Mouse (Mus musculus) limb, embryonic 14.5 days (tissue): ENCODE data around the gene Cetn4. TPM values are rescaled to one million over a fixed set of nuclear protein-coding genes. Genes with fewer than 3 reads are reported as not detected.

Source experiments
- ATAC-seq: fragments of 200-750 bp; cut with Nextera tagmentation; 2 replicates; pipeline ENCODE4 v1.8.0; 2017; ENCODE audit warnings: low read depth, moderate number of reproducible peaks, moderate TSS enrichment; ENCODE audit not compliant: low FRiP score
- DNase-seq: peaks from one replicate; pipeline ENCODE4 v3.0.0-alpha.2; 2015; ENCODE audit warnings: low spot score
- H3K27ac ChIP-seq: fragments of 300-500 bp; sonication (generic); replicated peaks from 2 replicates; pipeline ENCODE4 v1.5.1; 2014; ENCODE audit warnings: low read depth, mild to moderate bottlenecking, low read length, moderate library complexity, mixed read lengths
- H3K27me3 ChIP-seq: fragments of 300-500 bp; sonication (generic); 2 replicates; pipeline ENCODE4 v1.6.1; 2014; ENCODE audit warnings: low read length, mixed read lengths; ENCODE audit not compliant: control insufficient read depth, insufficient read depth
- H3K36me3 ChIP-seq: fragments of 300-500 bp; sonication (generic); 2 replicates; pipeline ENCODE4 v1.6.1; 2014; ENCODE audit warnings: mild to moderate bottlenecking, low read length, moderate library complexity, mixed read lengths; ENCODE audit not compliant: control insufficient read depth, insufficient read depth
- H3K4me1 ChIP-seq: fragments of 300-500 bp; sonication (generic); 2 replicates; pipeline ENCODE4 v1.6.1; 2014; ENCODE audit warnings: antibody characterized with exemption, low read length, mixed read lengths; ENCODE audit not compliant: control insufficient read depth, insufficient read depth
- H3K4me2 ChIP-seq: fragments of 300-500 bp; sonication (generic); replicated peaks from 2 replicates; pipeline ENCODE4 v1.6.1; 2014; ENCODE audit warnings: low read depth, mild to moderate bottlenecking, low read length, moderate library complexity; ENCODE audit not compliant: severe bottlenecking
- H3K4me3 ChIP-seq: fragments of 300-500 bp; sonication (generic); replicated peaks from 2 replicates; pipeline ENCODE4 v1.5.1; 2014; ENCODE audit warnings: low read length
- H3K9ac ChIP-seq: fragments of 300-500 bp; sonication (generic); 2 replicates; pipeline ENCODE4 v1.6.1; 2014; ENCODE audit warnings: mild to moderate bottlenecking, low read depth, low read length, moderate library complexity; ENCODE audit not compliant: severe bottlenecking
- H3K9me3 ChIP-seq: fragments of 300-500 bp; sonication (generic); 2 replicates; pipeline ENCODE4 v1.6.1; 2016; ENCODE audit warnings: low read length; ENCODE audit not compliant: control insufficient read depth
- POLR2A ChIP-seq: fragments of 200-500 bp; IDR thresholded peaks from 2 replicates; pipeline ENCODE4 v1.8.0; 2012; ENCODE audit warnings: inconsistent platforms, mild to moderate bottlenecking, moderate library complexity, borderline replicate concordance; ENCODE audit not compliant: insufficient read depth, insufficient read length; ENCODE audit errors: extremely low read depth
- WGBS: fragments of 180-500 bp; shearing (Covaris S2); extraction: QIAGEN DNeasy Blood & Tissue Kit; methylation state at CpG from one replicate; pipeline ENCODE4 v1.1.7; 2014; 5-methylcytosine and 5-hydroxymethylcytosine counted together
- polyA plus RNA-seq, 2 experiments: library from polyadenylated mRNA; depleted of rRNA in 1 of 2; stranded (reverse) in 1 of 2; unstranded in 1 of 2; fragments of >200 nt; fragmentation: Nextera tagmentation in 1 of 2; extraction: Ambion mirVana in 1 of 2; gene quantifications; 2 replicates each; pipeline versions ENCODE4 v1.2.1 to v1.2.3; 2012 to 2014

The Cetn4 gene
- polyA plus RNA-seq, 2 experiments, result 2.6 to 3.4 TPM

GRCm38 (mm10) chr3:37325317-37326112 lies 13.0 kb upstream of the Cetn4 start:
- no peak for ATAC-seq
- TF ChIP-seq POLR2A, result no peak
- no peak for DNase-seq
- Histone ChIP-seq H3K27ac (no peak overlapping the region), H3K4me3 (no peak overlapping the region), H3K9me3 (no peaks in the 10 kb centered on the region), H3K4me2 (no peak overlapping the region), H3K9ac (no peak overlapping the region), H3K36me3 (peaks cover 3% of the 10 kb centered on the region; the same call in 1 of the 2 replicates), H3K27me3 (no peaks in the 10 kb centered on the region), H3K4me1 (peaks cover 10% of the 10 kb centered on the region)
- WGBS, result 81% methylated on average over 5 of the region's 5 CpGs

DNA sequence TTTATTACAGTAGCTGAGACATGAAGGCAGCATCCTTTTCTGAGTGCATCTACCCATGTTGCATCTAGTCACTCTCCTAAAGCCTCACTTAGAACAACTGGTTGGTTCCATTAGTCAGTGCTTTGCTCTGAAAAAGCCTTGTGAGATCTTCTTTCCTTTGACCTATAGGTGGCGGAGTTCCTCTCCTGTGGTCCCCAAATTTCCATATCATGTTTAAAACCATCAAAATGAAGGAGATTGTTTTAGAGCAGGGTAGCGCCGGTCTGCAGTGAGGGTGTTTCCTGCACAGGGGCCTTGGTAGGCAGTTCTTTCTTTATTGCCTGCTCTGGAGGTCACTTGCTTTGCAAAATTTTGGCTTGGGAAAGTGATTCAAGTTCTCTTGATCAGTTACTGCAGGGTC lies 11.8 kb upstream of the Cetn4 start:
- Histone ChIP-seq H3K27ac (no peak overlapping the region), H3K4me2 (no peak overlapping the region), H3K4me1 (peaks cover 10% of the 10 kb centered on the region), H3K9me3 (no peaks in the 10 kb centered on the region), H3K4me3 (no peak overlapping the region), H3K36me3 (peaks cover 15% of the 10 kb centered on the region), H3K9ac (no peak overlapping the region), H3K27me3 (no peaks in the 10 kb centered on the region)
- 30% methylated on average over 3 of the region's 3 CpGs for WGBS
- TF ChIP-seq POLR2A, result no peak
- DNase-seq (peak; percentile 65), ATAC-seq (peak; percentile 26; the same call in 1 of the 2 replicates)

DNA sequence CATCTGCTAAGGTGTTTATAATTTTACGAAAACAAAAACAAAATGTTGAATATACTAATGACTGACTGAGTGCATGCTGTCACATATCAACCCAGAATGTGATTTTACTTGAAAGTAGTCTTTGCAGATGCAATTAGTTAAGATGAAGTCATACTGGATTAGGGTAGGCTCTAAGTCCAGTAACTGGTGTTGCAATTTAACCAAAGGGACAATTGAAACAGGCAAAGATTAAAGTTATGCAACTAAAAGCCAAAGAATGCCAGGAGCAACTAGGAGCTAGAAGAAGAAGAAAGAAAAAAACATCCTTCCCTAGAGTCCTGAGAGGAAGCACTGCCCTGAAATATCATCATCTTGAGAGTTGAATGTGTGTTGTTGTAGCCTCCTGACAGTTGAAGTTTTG lies 3.7 kb upstream of the Cetn4 start:
- ATAC-seq (no peak), DNase-seq (no peak)
- H3K27ac ChIP-seq, result no peak overlapping the region
- no peak overlapping the region for H3K4me3 ChIP-seq
- 93% methylated on average over 1 of the region's 1 CpGs for WGBS
- no peak overlapping the region for H3K9ac ChIP-seq
- H3K4me2 ChIP-seq, result no peak overlapping the region
- no peaks in the 10 kb centered on the region for H3K9me3 ChIP-seq
- TF ChIP-seq POLR2A, result no peak
- H3K27me3 ChIP-seq, result no peaks in the 10 kb centered on the region
- H3K4me1 ChIP-seq, result 0 out of 2 replicates have a peak, but pooled peaks cover 6% of the 10 kb centered on the region
- peaks cover 18% of the 10 kb centered on the region for H3K36me3 ChIP-seq

GRCm38 (mm10) chr3:37313371-37313770 lies 863 bp upstream of the Cetn4 start:
- no peaks in the 10 kb centered on the region for H3K9me3 ChIP-seq
- 42% methylated on average over 1 of the region's 1 CpGs for WGBS
- no peak overlapping the region for H3K27ac ChIP-seq
- H3K27me3 ChIP-seq, result no peaks in the 10 kb centered on the region
- DNase-seq (no peak), ATAC-seq (no peak)
- no peaks in the 10 kb centered on the region for H3K36me3 ChIP-seq
- H3K4me2 ChIP-seq, result peak overlapping the region; percentile 73
- H3K4me1 ChIP-seq, result 0 out of 2 replicates have a peak, but pooled peaks cover 6% of the 10 kb centered on the region
- TF ChIP-seq POLR2A, result no peak
- H3K9ac ChIP-seq, result peak overlapping the region; percentile 82
- peak overlapping the region; percentile 80 for H3K4me3 ChIP-seq

GRCm38 (mm10) chr3:37311897-37312369 lies 575 bp downstream of the Cetn4 start:
- Histone ChIP-seq H3K27ac (no peak overlapping the region), H3K9me3 (no peaks in the 10 kb centered on the region), H3K36me3 (no peaks in the 10 kb centered on the region), H3K9ac (peak overlapping the region; percentile 82), H3K4me3 (peak overlapping the region; percentile 80), H3K4me1 (0 out of 2 replicates have a peak, but pooled peaks cover 6% of the 10 kb centered on the region), H3K27me3 (no peaks in the 10 kb centered on the region), H3K4me2 (peak overlapping the region; percentile 73)
- DNase-seq, result no peak
- no peak for ATAC-seq
- no peak for TF ChIP-seq POLR2A
- 2% methylated on average over 10 of the region's 10 CpGs for WGBS
